Mouse (Mus musculus) gastrocnemius, postnatal 14 days (tissue): Measurements from ENCODE around the gene Acin1. TPM values are rescaled to one million over a fixed set of nuclear protein-coding genes. Genes with fewer than 3 reads are reported as not detected.

Experiments
- DNase-seq: peaks from one replicate; pipeline ENCODE4 v3.0.0; 2021; ENCODE audit warnings: mixed read lengths
- intact Hi-C: fragments of 180-260 bp; cut with DNase I; formaldehyde crosslinking; loops from one replicate; pipeline ENCODE4 v1.15.1; 2025; ENCODE audit warnings: low total_unique reads
- total RNA-seq, 2 experiments: library from RNA; stranded (reverse); gene quantifications; 2 replicates each; pipeline ENCODE4 v1.2.3; 2021

Gene Acin1
- total RNA-seq, 2 experiments from 2014 or later = 68.1 to 73.8 TPM

GRCm38 (mm10) chr14:54647900-54648299 is 38.8 kb downstream of the Acin1 start:
- DNase-seq = no peak
- intact Hi-C loops = no loop called here

GRCm38 (mm10) chr14:54646898-54647636 is 39.7 kb downstream of the Acin1 start:
- intact Hi-C loops = no loop called here
- no peak for DNase-seq

- no peak for DNase-seq
- intact Hi-C loops = no loop called here
Measured at GRCm38 (mm10) chr14:54646455-54646854, 40.3 kb downstream of the Acin1 start.

- no peak for DNase-seq
- intact Hi-C loops = loop anchor here (5.0 kb wide), 1 partner anchor 77 kb away; no protein-coding TSS in a partner anchor
Measured at GRCm38 (mm10) chr14:54644294-54644693, 42.4 kb downstream of the Acin1 start.

GRCm38 (mm10) chr14:54643011-54643410 is 43.7 kb downstream of the Acin1 start:
- DNase-seq = no peak
- intact Hi-C loops = loop anchor here (5.0 kb wide), 1 partner anchor 76 kb away; no protein-coding TSS in a partner anchor

GRCm38 (mm10) chr14:54642224-54642944 is 44.3 kb downstream of the Acin1 start:
- intact Hi-C loops = loop anchor here (5.0 kb wide), 1 partner anchor 75 kb away; no protein-coding TSS in a partner anchor
- no peak for DNase-seq

GRCm38 (mm10) chr14:54641305-54641969 is 45.3 kb downstream of the Acin1 start, which contains the start of gene Cdh24:
Gene Cdh24, minus strand, starts transcription at chr14:54641364.
- DNase-seq = peak; percentile 87
- intact Hi-C loops = loop anchor here (5.0 kb wide), 1 partner anchor 74 kb away; no protein-coding TSS in a partner anchor

GRCm38 (mm10) chr14:54640946-54641304 is 45.8 kb downstream of the Acin1 start, which contains the start of gene Gm17606:
Gene Gm17606, plus strand, starts transcription at chr14:54640952.
- DNase-seq = no peak
- intact Hi-C loops = loop anchor here (5.0 kb wide), 1 partner anchor 74 kb away; no protein-coding TSS in a partner anchor

GRCm38 (mm10) chr14:54640121-54640520 is 46.6 kb downstream of the Acin1 start:
- intact Hi-C loops = loop anchor here (5.0 kb wide), 1 partner anchor 73 kb away; no protein-coding TSS in a partner anchor
- no peak for DNase-seq

- DNase-seq = no peak
- intact Hi-C loops = loop anchor here (5.0 kb wide), 1 partner anchor 56 kb away; no protein-coding TSS in a partner anchor
Measured at GRCm38 (mm10) chr14:54638210-54638609, 48.5 kb downstream of the Acin1 start.

GRCm38 (mm10) chr14:54636954-54637353 is 49.8 kb downstream of the Acin1 start:
- DNase-seq = peak; percentile 39
- intact Hi-C loops = loop anchor here (5.0 kb wide), 1 partner anchor 55 kb away; no protein-coding TSS in a partner anchor

- DNase-seq = no peak
- intact Hi-C loops = no loop called here
Measured at GRCm38 (mm10) chr14:54634182-54634581, 52.5 kb downstream of the Acin1 start.

GRCm38 (mm10) chr14:54632252-54632651 is 54.5 kb downstream of the Acin1 start:
- intact Hi-C loops = no loop called here
- DNase-seq = no peak

- DNase-seq = no peak
- intact Hi-C loops = no loop called here
Measured at GRCm38 (mm10) chr14:54631240-54631599, 55.5 kb downstream of the Acin1 start.

GRCm38 (mm10) chr14:54630583-54631239 is 56.0 kb downstream of the Acin1 start:
- no peak for DNase-seq
- intact Hi-C loops = no loop called here

- no peak for DNase-seq
- intact Hi-C loops = no loop called here
Measured at GRCm38 (mm10) chr14:54629797-54630196, 56.9 kb downstream of the Acin1 start.

- intact Hi-C loops = no loop called here
- DNase-seq = no peak
Measured at GRCm38 (mm10) chr14:54628103-54628502, 58.6 kb downstream of the Acin1 start.

- intact Hi-C loops = no loop called here
- no peak for DNase-seq
Measured at GRCm38 (mm10) chr14:54624976-54625375, 61.8 kb downstream of the Acin1 start.

GRCm38 (mm10) chr14:54623334-54623733 is 63.4 kb downstream of the Acin1 start:
- DNase-seq = no peak
- intact Hi-C loops = no loop called here
